Mouse (Mus musculus) midbrain, embryonic 16.5 days (tissue): ENCODE data around the gene Saal1. TPM values are rescaled to one million over a fixed set of nuclear protein-coding genes. Genes with fewer than 3 reads are reported as not detected.
"Not testable (repeated sequence)": the region's sequence is repeated elsewhere in the genome, so short reads cannot be mapped to it uniquely, and the experiment has no call there.

Experiments
- ATAC-seq: fragments of 200-750 bp; cut with Nextera tagmentation; 2 replicates; pipeline ENCODE4 v1.8.0; 2017; ENCODE audit warnings: moderate TSS enrichment
- H3K27ac ChIP-seq: fragments of 300-500 bp; sonication (generic); 2 replicates; pipeline ENCODE4 v1.5.1; 2014; ENCODE audit warnings: mild to moderate bottlenecking, low read length, mixed read lengths
- H3K27me3 ChIP-seq: fragments of 300-500 bp; sonication (generic); 2 replicates; pipeline ENCODE4 v1.6.1; 2014; ENCODE audit warnings: low read depth, low read length, mixed read lengths; ENCODE audit not compliant: control insufficient read depth, insufficient read depth
- H3K36me3 ChIP-seq: fragments of 300-500 bp; sonication (generic); 2 replicates; pipeline ENCODE4 v1.6.1; 2014; ENCODE audit warnings: mild to moderate bottlenecking, low read length, moderate library complexity, mixed read lengths; ENCODE audit not compliant: control insufficient read depth, insufficient read depth
- H3K4me1 ChIP-seq: fragments of 300-500 bp; sonication (generic); 2 replicates; pipeline ENCODE4 v1.6.1; 2014; ENCODE audit warnings: mild to moderate bottlenecking, low read length, mixed read lengths; ENCODE audit not compliant: control insufficient read depth, insufficient read depth
- H3K4me2 ChIP-seq: fragments of 300-500 bp; sonication (generic); 2 replicates; pipeline ENCODE4 v1.6.1; 2014; ENCODE audit warnings: mild to moderate bottlenecking, low read length, mixed read lengths
- H3K4me3 ChIP-seq: fragments of 300-500 bp; sonication (generic); 2 replicates; pipeline ENCODE4 v1.5.1; 2014; ENCODE audit warnings: low read depth, mild to moderate bottlenecking, low read length, moderate library complexity, mixed read lengths
- H3K9ac ChIP-seq: fragments of 300-500 bp; sonication (generic); 2 replicates; pipeline ENCODE4 v1.6.1; 2014; ENCODE audit warnings: low read depth, low read length, mixed read lengths
- H3K9me3 ChIP-seq: fragments of 300-500 bp; sonication (generic); replicated peaks from 2 replicates; pipeline ENCODE4 v1.6.1; 2014; ENCODE audit warnings: mild to moderate bottlenecking, low read length, mixed read lengths; ENCODE audit not compliant: control insufficient read depth, poor library complexity, severe bottlenecking
- WGBS: fragments of 180-500 bp; shearing (Covaris S2); extraction: QIAGEN DNeasy Blood & Tissue Kit; methylation state at CpG from one replicate; pipeline ENCODE4 v1.1.7; 2014; 5-methylcytosine and 5-hydroxymethylcytosine counted together
- polyA plus RNA-seq: library from polyadenylated mRNA; unstranded; fragments of >200 nt; fragmentation: Nextera tagmentation; extraction: Ambion mirVana; gene quantifications from 2 replicates; pipeline ENCODE4 v1.2.1, GENCODE M21; 2015

The Saal1 gene
- polyA plus RNA-seq, 1 experiment from 2014 or later: 14.5 TPM

- WGBS: 63% methylated on average over 5 of the region's 5 CpGs
Measured at GRCm38 (mm10) chr7:46676808-46677360, 33.6 kb downstream of the Saal1 start.

GRCm38 (mm10) chr7:46675886-46676285 lies 34.6 kb downstream of the Saal1 start:
- Histone ChIP-seq H3K27ac (no peak overlapping the region), H3K36me3 (no peaks in the 10 kb centered on the region), H3K27me3 (no peaks in the 10 kb centered on the region), H3K9me3 (no peaks in the 10 kb centered on the region), H3K4me2 (no peak overlapping the region), H3K9ac (no peak overlapping the region), H3K4me1 (no peaks in the 10 kb centered on the region), H3K4me3 (no peak overlapping the region)
- WGBS: 88% methylated on average over 8 of the region's 8 CpGs
- no peak for ATAC-seq

More at GRCm38 (mm10) chr7:46676808-46677360, 33.6 kb downstream of the Saal1 start:
- no peaks in the 10 kb centered on the region for H3K27me3 ChIP-seq
- ATAC-seq: no peak
- H3K4me2 ChIP-seq: no peak overlapping the region
- H3K27ac ChIP-seq: no peak overlapping the region
- H3K4me1 ChIP-seq: no peaks in the 10 kb centered on the region
- H3K9ac ChIP-seq: no peak overlapping the region
- no peaks in the 10 kb centered on the region for H3K9me3 ChIP-seq
- H3K36me3 ChIP-seq: no peaks in the 10 kb centered on the region
- no peak overlapping the region for H3K4me3 ChIP-seq

GRCm38 (mm10) chr7:46675061-46675460 lies 35.4 kb downstream of the Saal1 start:
- Histone ChIP-seq H3K27ac (no peak overlapping the region), H3K27me3 (no peaks in the 10 kb centered on the region), H3K9me3 (no peaks in the 10 kb centered on the region), H3K4me2 (no peak overlapping the region), H3K36me3 (no peaks in the 10 kb centered on the region), H3K4me3 (no peak overlapping the region), H3K9ac (no peak overlapping the region), H3K4me1 (no peaks in the 10 kb centered on the region)
- ATAC-seq: no peak
- 95% methylated on average over 7 of the region's 7 CpGs for WGBS

GRCm38 (mm10) chr7:46672160-46672672 lies 38.3 kb downstream of the Saal1 start, which contains the start of gene Tph1:
TSS of gene Tph1 (minus strand) at chr7:46672537.
- Histone ChIP-seq H3K4me3 (no peak within 1 kb of the TSS), H3K27ac (no peak within 1 kb of the TSS), H3K4me2 (no peak within 1 kb of the TSS), H3K9me3 (no peaks in the 10 kb centered on the region), H3K9ac (no peak within 1 kb of the TSS), H3K36me3 (no peaks in the 10 kb centered on the region), H3K27me3 (no peaks in the 10 kb centered on the region; the same call in 1 of the 2 replicates), H3K4me1 (peaks cover 2% of the 10 kb centered on the region; the same call in 1 of the 2 replicates)
- ATAC-seq: no peak
- WGBS: 68% methylated on average over 10 of the region's 10 CpGs

- no peak for ATAC-seq
- H3K27ac ChIP-seq: no peak overlapping the region
- H3K9ac ChIP-seq: no peak overlapping the region
- H3K4me2 ChIP-seq: peak overlapping the region; percentile 55
- H3K4me3 ChIP-seq: peak overlapping the region; percentile 11
- H3K36me3 ChIP-seq: no peaks in the 10 kb centered on the region
- 2% methylated on average over 21 of the region's 21 CpGs for WGBS
- H3K4me1 ChIP-seq: peaks cover 6% of the 10 kb centered on the region
- peaks cover 4% of the 10 kb centered on the region for H3K27me3 ChIP-seq
- H3K9me3 ChIP-seq: no peaks in the 10 kb centered on the region
Measured at GRCm38 (mm10) chr7:46667256-46667655, 43.2 kb downstream of the Saal1 start.

- ATAC-seq: no peak
- WGBS: 37% methylated on average over 9 of the region's 9 CpGs
- Histone ChIP-seq H3K4me1 (peaks cover 8% of the 10 kb centered on the region), H3K9ac (no peak overlapping the region), H3K9me3 (no peaks in the 10 kb centered on the region), H3K27me3 (peaks cover 4% of the 10 kb centered on the region), H3K4me2 (no peak overlapping the region), H3K4me3 (no peak overlapping the region), H3K27ac (no peak overlapping the region), H3K36me3 (no peaks in the 10 kb centered on the region)
Measured at GRCm38 (mm10) chr7:46665236-46665635, 45.2 kb downstream of the Saal1 start.

- no peaks in the 10 kb centered on the region for H3K9me3 ChIP-seq
- 0 out of 2 replicates have a peak, but pooled peaks cover 3% of the 10 kb centered on the region for H3K4me1 ChIP-seq
- peaks cover 4% of the 10 kb centered on the region; the same call in 1 of the 2 replicates for H3K27me3 ChIP-seq
- no peak overlapping the region for H3K9ac ChIP-seq
- ATAC-seq: no peak
- no peaks in the 10 kb centered on the region for H3K36me3 ChIP-seq
- WGBS: 5% methylated on average over 18 of the region's 18 CpGs
- H3K4me3 ChIP-seq: peak overlapping the region; percentile 7
- H3K4me2 ChIP-seq: peak overlapping the region; percentile 42
- H3K27ac ChIP-seq: no peak overlapping the region
Measured at GRCm38 (mm10) chr7:46661591-46662090, 48.8 kb downstream of the Saal1 start.

GRCm38 (mm10) chr7:46652279-46652678 lies 58.2 kb downstream of the Saal1 start:
- H3K9ac ChIP-seq: no peak overlapping the region
- H3K27me3 ChIP-seq: no peaks in the 10 kb centered on the region
- no peaks in the 10 kb centered on the region for H3K36me3 ChIP-seq
- no peak overlapping the region for H3K4me3 ChIP-seq
- H3K4me2 ChIP-seq: no peak overlapping the region
- no peak overlapping the region for H3K27ac ChIP-seq
- 75% methylated on average over 2 of the region's 2 CpGs for WGBS
- no peaks in the 10 kb centered on the region for H3K9me3 ChIP-seq
- no peaks in the 10 kb centered on the region for H3K4me1 ChIP-seq
- ATAC-seq: no peak

GRCm38 (mm10) chr7:46650231-46650630 lies 60.2 kb downstream of the Saal1 start:
- ATAC-seq, H3K4me1 ChIP-seq, H3K4me3 ChIP-seq, H3K27ac ChIP-seq, H3K4me2 ChIP-seq, H3K36me3 ChIP-seq, H3K9me3 ChIP-seq, H3K9ac ChIP-seq, H3K27me3 ChIP-seq: not testable (repeated sequence)
- 50% methylated on average over 5 of the region's 5 CpGs for WGBS
